Mouse (Mus musculus) cortical plate, adult 2 months (tissue): Measurements from ENCODE around the gene Kcnj2. TPM values are rescaled to one million over a fixed set of nuclear protein-coding genes. Genes with fewer than 3 reads are reported as not detected.

ENCODE experiments used
- H3K27ac ChIP-seq: fragments of 200-500 bp; 2 replicates; pipeline ENCODE4 v1.5.1; 2012; ENCODE audit warnings: low read length, control low read depth, inconsistent platforms; ENCODE audit not compliant: insufficient read depth
- H3K4me1 ChIP-seq: fragments of 200-500 bp; 2 replicates; pipeline ENCODE4 v1.6.1; 2011; ENCODE audit warnings: low read length; ENCODE audit not compliant: control insufficient read depth, insufficient read depth
- H3K4me3 ChIP-seq: fragments of 200-500 bp; 2 replicates; pipeline ENCODE4 v1.5.1; 2011; ENCODE audit warnings: mild to moderate bottlenecking, low read length, control low read depth; ENCODE audit not compliant: insufficient read depth
- CTCF ChIP-seq: fragments of 200-500 bp; IDR thresholded peaks from 2 replicates; pipeline ENCODE4 v1.5.1; 2011; ENCODE audit warnings: mild to moderate bottlenecking, control low read depth, low read length; ENCODE audit not compliant: insufficient read depth; ENCODE audit errors: extremely low read depth
- POLR2A ChIP-seq: fragments of 200-500 bp; IDR thresholded peaks from 2 replicates; pipeline ENCODE4 v1.6.1; 2011; ENCODE audit warnings: mild to moderate bottlenecking, low read length, control low read depth; ENCODE audit not compliant: insufficient read depth; ENCODE audit errors: extremely low read depth
- polyA plus RNA-seq: library from polyadenylated mRNA; depleted of rRNA; stranded (reverse); fragments of >200 nt; gene quantifications from 2 replicates; pipeline ENCODE4 v1.2.3, GENCODE M21; 2012

Kcnj2 gene
- polyA plus RNA-seq, 1 experiment: 11.4 TPM

DNA sequence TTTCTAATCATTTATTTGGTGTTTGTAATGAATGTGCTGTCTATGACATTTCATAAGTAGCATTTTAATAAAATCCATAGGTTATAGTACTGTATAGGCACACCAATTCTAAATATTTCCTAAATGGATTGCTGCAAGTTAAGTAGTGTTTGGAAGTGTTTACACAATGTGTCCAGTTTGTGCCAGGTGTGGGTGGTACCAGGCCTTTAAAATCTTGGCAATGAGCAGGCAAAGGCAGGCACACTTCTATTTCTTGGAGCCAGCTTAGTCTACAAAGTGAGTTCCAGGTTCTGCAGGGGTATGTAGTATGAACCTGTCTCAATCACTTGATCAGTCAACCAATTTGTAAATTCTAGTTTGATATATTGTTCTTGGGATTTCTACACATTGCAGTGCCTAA, 22.3 kb downstream of the Kcnj2 start:
- TF ChIP-seq CTCF (no peak), POLR2A (no peak)
- H3K27ac ChIP-seq: no peak overlapping the region
- no peaks in the 10 kb centered on the region for H3K4me1 ChIP-seq
- no peak overlapping the region for H3K4me3 ChIP-seq

DNA sequence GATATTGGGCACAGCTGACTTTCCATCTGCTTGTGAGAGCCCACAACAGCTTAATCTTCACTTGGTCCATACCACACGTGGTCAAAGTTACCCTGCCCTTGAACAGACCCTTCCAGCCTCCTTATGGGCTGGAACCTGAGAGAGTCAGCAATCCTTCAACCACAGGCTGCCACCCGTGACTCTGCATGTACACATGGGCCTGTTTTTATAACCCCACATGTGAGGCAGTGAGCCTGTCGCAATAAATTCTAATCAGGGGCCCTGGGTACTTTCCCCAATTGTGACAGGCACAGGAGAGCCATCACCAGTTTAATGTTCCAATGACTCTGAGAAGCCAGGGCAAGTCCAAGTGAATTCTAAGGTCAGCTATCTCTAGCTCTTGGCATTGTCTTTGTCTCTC, 22.8 kb downstream of the Kcnj2 start:
- Histone ChIP-seq H3K27ac (no peak overlapping the region), H3K4me3 (no peak overlapping the region), H3K4me1 (no peaks in the 10 kb centered on the region)
- TF ChIP-seq CTCF (no peak), POLR2A (no peak)

DNA sequence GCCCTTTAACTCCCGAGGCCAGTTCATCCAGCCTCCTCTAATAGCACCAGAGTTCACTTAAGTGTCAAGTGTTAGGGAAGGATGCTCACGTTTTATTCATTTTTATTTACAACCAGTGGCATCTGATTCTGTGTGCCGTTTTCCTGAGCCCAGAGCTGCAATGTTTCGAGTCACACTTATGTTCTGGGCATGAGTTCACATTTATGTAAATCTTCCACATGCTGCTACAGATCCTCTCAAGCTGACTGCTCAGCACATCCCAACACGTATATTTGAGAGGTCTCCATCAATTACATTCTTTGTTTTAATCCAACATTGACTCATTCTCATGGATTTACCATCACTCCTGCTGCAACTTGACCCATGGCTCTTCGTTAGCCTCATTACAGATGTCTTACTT, 25.2 kb downstream of the Kcnj2 start:
- Histone ChIP-seq H3K4me1 (no peaks in the 10 kb centered on the region), H3K27ac (no peak overlapping the region), H3K4me3 (no peak overlapping the region)
- TF ChIP-seq POLR2A (no peak), CTCF (no peak)

DNA sequence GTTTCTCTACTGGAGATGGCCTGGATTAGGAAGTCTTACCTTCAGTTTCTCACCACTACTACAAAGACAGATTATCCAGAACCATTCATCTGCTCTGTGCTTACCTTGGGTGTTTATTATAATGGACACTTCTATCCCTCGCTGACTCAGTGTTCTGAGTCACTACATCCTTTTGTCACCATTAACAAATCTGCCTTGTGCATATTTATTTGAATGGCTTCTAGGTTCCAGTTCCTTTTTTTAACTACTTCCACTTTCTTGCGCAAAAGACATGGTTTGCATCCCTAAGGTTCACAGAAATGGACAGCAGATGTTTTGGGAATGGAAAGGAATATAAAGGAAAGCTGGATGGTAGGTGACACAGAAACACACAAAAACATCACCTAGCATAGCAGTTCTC, 27.0 kb downstream of the Kcnj2 start:
- TF ChIP-seq POLR2A (no peak), CTCF (no peak)
- no peak overlapping the region for H3K27ac ChIP-seq
- H3K4me3 ChIP-seq: no peak overlapping the region
- no peaks in the 10 kb centered on the region for H3K4me1 ChIP-seq

DNA sequence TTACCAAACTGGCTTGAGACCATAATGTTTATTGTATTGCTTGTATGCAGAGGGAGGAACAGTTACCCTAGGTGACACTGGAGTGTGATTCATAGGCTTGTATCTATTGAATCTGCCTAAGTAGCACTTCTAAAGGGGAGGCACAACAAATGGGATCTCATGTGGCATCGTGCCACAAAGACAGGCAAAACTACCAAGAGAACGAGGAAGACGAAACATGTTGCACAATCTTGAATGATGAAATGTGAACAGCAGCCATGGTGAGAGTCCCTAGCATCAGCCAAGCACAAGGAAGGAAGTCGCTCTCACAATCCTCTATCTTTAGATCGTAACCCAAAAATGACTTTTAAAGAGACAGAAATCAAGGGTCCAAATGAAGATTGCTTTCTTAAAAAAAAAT, 30.6 kb downstream of the Kcnj2 start:
- H3K27ac ChIP-seq: no peak overlapping the region
- peaks cover 2% of the 10 kb centered on the region; the same call in 1 of the 2 replicates for H3K4me1 ChIP-seq
- TF ChIP-seq POLR2A (no peak), CTCF (no peak)
- H3K4me3 ChIP-seq: no peak overlapping the region

DNA sequence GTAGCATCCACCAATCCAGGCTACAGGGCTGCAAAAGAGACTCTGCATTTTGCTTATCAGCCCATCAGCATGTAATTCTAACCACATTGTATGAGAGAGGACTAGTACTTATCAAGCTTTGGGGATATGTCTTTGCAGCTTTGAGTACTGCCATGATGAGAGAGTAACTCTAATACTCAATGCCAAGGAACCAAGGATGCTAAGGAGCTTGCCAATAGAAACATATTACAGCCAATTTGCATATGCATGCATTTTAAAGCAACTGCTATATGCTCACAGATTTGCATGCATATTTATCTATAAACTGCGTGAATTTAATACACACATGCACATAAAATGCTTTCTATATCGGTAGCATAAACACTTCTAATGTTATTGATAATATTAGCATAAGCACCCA, 34.2 kb downstream of the Kcnj2 start:
- Histone ChIP-seq H3K4me3 (no peak overlapping the region), H3K4me1 (peaks cover 2% of the 10 kb centered on the region; the same call in 1 of the 2 replicates), H3K27ac (no peak overlapping the region)
- no peak for TF ChIP-seq CTCF

DNA sequence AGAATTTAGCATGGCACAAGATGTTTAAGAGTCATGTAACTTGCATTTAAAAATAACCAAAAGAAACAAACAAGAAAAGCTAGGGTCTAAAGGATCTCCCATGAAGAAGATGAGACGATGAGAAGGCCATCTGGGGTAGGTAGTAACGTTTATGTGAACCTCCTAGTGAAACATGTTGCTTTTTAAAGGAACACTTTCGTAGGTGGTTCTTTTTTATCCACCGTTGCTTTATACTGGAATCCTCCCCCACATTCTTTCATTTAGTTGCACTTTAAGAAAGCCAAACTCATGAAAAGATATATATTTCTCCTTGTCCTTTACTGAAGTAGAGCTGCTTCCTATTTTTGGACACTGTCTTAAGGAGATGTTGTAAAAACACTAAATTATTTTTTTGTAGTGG, 34.7 kb downstream of the Kcnj2 start:
- Histone ChIP-seq H3K4me1 (peaks cover 2% of the 10 kb centered on the region; the same call in 1 of the 2 replicates), H3K27ac (no peak overlapping the region), H3K4me3 (no peak overlapping the region)
- TF ChIP-seq CTCF (no peak), POLR2A (no peak)

DNA sequence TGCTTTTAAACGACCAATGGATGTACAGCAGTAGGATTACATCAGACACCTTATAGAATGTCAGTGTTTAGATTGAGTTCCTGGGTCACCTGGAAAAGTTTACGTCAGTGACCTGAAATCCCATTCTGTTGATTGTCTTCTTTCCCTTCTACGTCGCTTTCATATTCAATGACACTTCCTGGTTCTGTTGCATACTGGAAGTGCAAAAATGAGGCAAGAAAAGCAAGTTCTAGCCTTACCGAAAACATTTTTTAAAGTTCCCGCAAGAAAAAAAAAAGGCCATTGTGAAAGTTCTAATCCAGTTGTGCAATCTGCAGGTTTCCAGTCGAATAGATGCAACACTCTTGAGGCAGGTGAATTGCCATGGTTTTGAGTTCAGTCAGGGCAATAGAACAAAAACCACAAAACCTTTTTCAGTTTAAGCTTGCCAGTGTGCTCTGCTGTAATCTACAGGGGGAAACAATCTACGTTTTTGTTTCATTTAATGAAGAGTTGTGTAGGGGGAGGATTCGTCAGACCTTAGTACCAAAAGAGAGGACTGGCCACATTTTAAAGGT, 35.7 kb downstream of the Kcnj2 start:
- Histone ChIP-seq H3K4me1 (peaks cover 2% of the 10 kb centered on the region; the same call in 1 of the 2 replicates), H3K27ac (no peak overlapping the region), H3K4me3 (no peak overlapping the region)
- TF ChIP-seq POLR2A (no peak), CTCF (no peak)

DNA sequence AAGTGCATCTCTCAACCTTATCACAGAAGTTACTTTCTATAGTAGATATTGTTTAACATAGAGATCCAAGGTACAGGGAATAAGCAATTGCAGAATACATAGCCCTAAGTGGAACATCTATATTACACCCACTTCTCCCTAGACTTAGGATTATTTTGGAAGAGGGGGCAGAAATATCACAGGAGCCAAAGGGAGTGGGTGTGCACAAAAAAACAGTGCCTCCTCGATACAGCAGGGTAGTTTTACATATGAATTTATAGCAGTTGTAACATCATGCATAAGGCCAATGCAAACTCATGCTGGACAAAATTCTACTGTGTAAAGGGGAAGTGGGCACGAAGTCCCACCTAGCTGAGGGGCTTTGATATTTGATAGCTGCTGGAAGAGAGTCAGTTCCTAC, 38.5 kb downstream of the Kcnj2 start:
- TF ChIP-seq CTCF (no peak), POLR2A (no peak)
- Histone ChIP-seq H3K27ac (no peak overlapping the region), H3K4me3 (no peak overlapping the region), H3K4me1 (peaks cover 5% of the 10 kb centered on the region; the same call in 1 of the 2 replicates)

DNA sequence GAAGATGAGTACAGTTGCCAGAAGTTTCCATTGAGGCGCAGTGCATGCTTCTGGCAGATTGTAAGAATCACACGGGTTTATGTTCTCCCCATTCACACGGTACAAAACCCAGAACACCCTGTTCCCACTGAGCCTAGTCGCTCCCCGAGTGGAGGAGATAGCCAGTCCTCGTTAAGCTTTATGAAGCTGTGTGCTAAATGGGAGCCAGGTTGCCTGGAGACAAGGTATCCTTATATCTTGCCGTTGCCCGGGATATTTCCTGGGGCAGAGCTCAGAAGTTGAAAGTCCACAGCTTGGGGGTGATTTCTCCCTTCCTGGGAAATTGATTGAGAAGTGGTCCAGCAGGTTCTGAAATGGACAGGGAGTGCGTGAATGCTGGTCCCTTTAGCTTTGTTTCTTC, 42.2 kb downstream of the Kcnj2 start:
- Histone ChIP-seq H3K4me3 (no peak overlapping the region), H3K27ac (no peak overlapping the region), H3K4me1 (0 out of 2 replicates have a peak, but pooled peaks cover 3% of the 10 kb centered on the region)
- TF ChIP-seq CTCF: no peak
- TF ChIP-seq POLR2A: no peak

DNA sequence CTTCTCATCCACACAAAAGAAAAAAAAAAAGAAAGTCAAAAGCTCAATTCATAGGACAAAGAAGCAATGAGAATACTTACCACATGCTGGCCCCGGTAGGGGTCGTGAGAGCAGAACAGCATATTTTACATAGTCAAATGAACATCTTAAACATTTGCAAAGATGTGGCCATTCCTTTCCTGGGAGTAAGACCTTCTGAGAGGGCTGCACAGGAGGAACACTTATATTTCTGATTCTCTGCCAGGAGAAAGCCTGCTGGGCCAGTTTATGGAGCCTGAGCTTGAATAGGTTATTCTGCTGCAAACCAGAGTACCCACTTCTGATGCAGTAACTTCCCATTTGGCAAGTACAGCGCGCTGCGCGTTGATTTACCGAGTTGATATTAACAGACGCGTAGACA, 55.5 kb downstream of the Kcnj2 start:
- Histone ChIP-seq H3K4me1 (no peaks in the 10 kb centered on the region), H3K27ac (no peak overlapping the region), H3K4me3 (no peak overlapping the region)
- TF ChIP-seq CTCF: no peak
- TF ChIP-seq POLR2A: no peak
